8 mouse cellular contexts compared by ENCODE assay signal in the genomic region with DNA sequence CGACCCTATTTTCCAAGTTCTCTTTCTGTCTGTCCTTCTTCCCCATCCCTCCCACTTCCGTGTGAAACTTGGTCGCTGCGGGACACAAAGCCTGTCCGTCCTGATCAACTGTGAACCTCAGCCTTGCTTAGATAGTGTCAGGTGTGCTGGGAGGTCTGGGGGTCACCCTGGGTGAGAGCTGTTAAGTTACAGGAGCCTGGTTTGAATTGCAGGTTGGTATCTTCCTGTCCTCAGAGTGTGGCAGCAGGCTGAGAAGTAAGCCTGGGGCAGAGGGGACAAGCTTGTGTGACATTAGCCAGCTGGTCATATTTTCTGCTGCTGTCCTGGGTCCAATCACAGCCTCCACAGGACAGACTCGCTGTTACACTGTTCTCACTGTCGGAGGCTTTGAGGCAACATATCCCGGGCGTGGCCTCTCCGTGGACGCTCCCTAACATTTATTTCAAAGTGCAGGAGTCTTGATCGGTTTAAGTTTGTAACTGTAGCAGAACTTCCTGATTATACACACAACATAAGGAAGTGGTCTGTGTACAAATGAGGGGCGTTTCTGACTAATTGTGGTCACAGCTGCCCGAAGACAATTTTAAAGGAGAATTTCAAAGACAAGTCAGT. TPM values are rescaled to one million over a fixed set of nuclear protein-coding genes. Genes with fewer than 3 reads are reported as not detected.
DNase-seq lines count a peak whose midpoint lies in the region; ATAC-seq lines count a peak whose summit lies in the region.

No protein-coding gene starts in this region.

- peaks cover 68% of the 10 kb centered on the region for H3K4me1 ChIP-seq in kidney, embryonic 15.5 days
- H3K4me1 ChIP-seq in embryonic facial prominence, embryonic 13.5 days, result peaks cover 46% of the 10 kb centered on the region
- peaks cover 15% of the 10 kb centered on the region for H3K4me1 ChIP-seq in liver, embryonic 16.5 days (ENCODE audit: control insufficient read depth, low read depth, low read length)

- H3K27me3 ChIP-seq in kidney, embryonic 15.5 days, result no peaks in the 10 kb centered on the region; the same call in 1 of the 2 replicates
- no peaks in the 10 kb centered on the region for H3K27me3 ChIP-seq in embryonic facial prominence, embryonic 13.5 days
- no peaks in the 10 kb centered on the region for H3K27me3 ChIP-seq in liver, embryonic 16.5 days (ENCODE audit: control insufficient read depth, insufficient read depth, low read depth, low read length)

- H3K9ac ChIP-seq in kidney, embryonic 15.5 days, result peak overlapping the region; percentile 31
- peak overlapping the region; percentile 54; the same call in 1 of the 2 replicates for H3K9ac ChIP-seq in embryonic facial prominence, embryonic 13.5 days
- peak overlapping the region; percentile 8; the same call in 1 of the 2 replicates for H3K9ac ChIP-seq in liver, embryonic 16.5 days (ENCODE audit: low read depth, low read length)

- DNase-seq in kidney, adult 9 months, result no peak
- DNase-seq in heart, postnatal 4 days, result peak; percentile 71
- peak; percentile 58 to 62 for DNase-seq in natural killer cell, adult 2 months (ENCODE audit: low spot score in 2 of 2)
- no peak for DNase-seq in frontal cortex, postnatal 25 days (ENCODE audit: low spot score in 2 of 2)
- no peak for DNase-seq in thymus, postnatal 25 days

- WGBS in kidney, embryonic 15.5 days, result 6% methylated on average over 14 of the region's 14 CpGs
- WGBS in embryonic facial prominence, embryonic 13.5 days, result 12% methylated on average over 14 of the region's 14 CpGs
- 7% methylated on average over 14 of the region's 14 CpGs for WGBS in liver, embryonic 16.5 days (ENCODE audit: insufficient replicate concordance)

- H3K36me3 ChIP-seq in kidney, embryonic 15.5 days, result no peaks in the 10 kb centered on the region
- H3K36me3 ChIP-seq in embryonic facial prominence, embryonic 13.5 days, result peaks cover 6% of the 10 kb centered on the region; the same call in 1 of the 2 replicates
- no peaks in the 10 kb centered on the region for H3K36me3 ChIP-seq in liver, embryonic 16.5 days (ENCODE audit: control insufficient read depth, insufficient read depth)

- H3K4me3 ChIP-seq in kidney, embryonic 15.5 days (replicated peaks), result peak overlapping the region; percentile 34
- H3K4me3 ChIP-seq in embryonic facial prominence, embryonic 13.5 days, result peak overlapping the region; percentile 31
- peak overlapping the region; percentile 40 for H3K4me3 ChIP-seq in liver, embryonic 16.5 days (ENCODE audit: low read depth, low read length)

- no peaks in the 10 kb centered on the region for H3K9me3 ChIP-seq in kidney, embryonic 15.5 days (replicated peaks)
- H3K9me3 ChIP-seq in embryonic facial prominence, embryonic 13.5 days, result no peaks in the 10 kb centered on the region
- no peaks in the 10 kb centered on the region for H3K9me3 ChIP-seq in liver, embryonic 16.5 days (replicated peaks; ENCODE audit: control insufficient read depth, low read length)

- ATAC-seq in kidney, embryonic 15.5 days (replicated peaks; ENCODE audit: low FRiP score), result peak; percentile 57
- no peak for ATAC-seq in embryonic facial prominence, embryonic 13.5 days (ENCODE audit: insufficient number of reproducible peaks, insufficient read depth, low FRiP score, low TSS enrichment, low read depth)
- 0 out of 2 replicates have a peak, but pooled peaks have one; percentile 12 for ATAC-seq in liver, embryonic 16.5 days (ENCODE audit: low read depth)

- H3K27ac ChIP-seq in kidney, embryonic 15.5 days, result peak overlapping the region; percentile 93
- peak overlapping the region; percentile 80 for H3K27ac ChIP-seq in embryonic facial prominence, embryonic 13.5 days
- peak overlapping the region; percentile 72 for H3K27ac ChIP-seq in liver, embryonic 16.5 days (ENCODE audit: low read length)

- H3K4me2 ChIP-seq in kidney, embryonic 15.5 days, result peak overlapping the region; percentile 65
- peak overlapping the region; percentile 67 for H3K4me2 ChIP-seq in embryonic facial prominence, embryonic 13.5 days
- H3K4me2 ChIP-seq in liver, embryonic 16.5 days (ENCODE audit: low read depth, low read length), result peak overlapping the region; percentile 55

RNA-seq across cellular contexts. Expression of gene Trak1, which starts 17.3 kb away (rescaled TPM):
- 15.1 and 18.7 TPM in 2 replicates for polyA plus RNA-seq in kidney, embryonic 15.5 days (2015; fragmentation: Nextera tagmentation; extraction: Ambion mirVana)
- polyA plus RNA-seq in embryonic facial prominence, embryonic 13.5 days (2015; fragmentation: Nextera tagmentation; extraction: Ambion mirVana), result 17.7 and 17.8 TPM in 2 replicates
- total RNA-seq in heart, postnatal 4 days (2021), result 100 to 1,000 TPM; 288 to 301 TPM
- 3.8 and 5.2 TPM in 2 replicates for polyA plus RNA-seq in liver, embryonic 16.5 days (2015; fragmentation: Nextera tagmentation; extraction: Ambion mirVana)

RNA-seq across cellular contexts. Expression of gene Ulk4, which starts 37.6 kb away (rescaled TPM):
- 145 and 164 TPM in 2 replicates for polyA plus RNA-seq in kidney, embryonic 15.5 days (2015; fragmentation: Nextera tagmentation; extraction: Ambion mirVana)
- polyA plus RNA-seq in embryonic facial prominence, embryonic 13.5 days (2015; fragmentation: Nextera tagmentation; extraction: Ambion mirVana), result 213 and 290 TPM in 2 replicates
- 1 to 10 TPM; 2.5 to 2.7 TPM for total RNA-seq in heart, postnatal 4 days (2021)
- 29.5 and 30.8 TPM in 2 replicates for polyA plus RNA-seq in liver, embryonic 16.5 days (2015; fragmentation: Nextera tagmentation; extraction: Ambion mirVana)

Comparison
In these comparisons a context has a peak if more than half of its experiments do, and no peak if none do; other contexts are left out.
1. DNase-seq: peak in heart, postnatal 4 days (single experiment) and natural killer cell, adult 2 months (2 of 2); none in kidney, adult 9 months (single experiment), frontal cortex, postnatal 25 days (0 of 2) and thymus, postnatal 25 days (single experiment).
2. Peak in every context shown above with its lines, with median percentiles within 50 percentile points of each other: H3K27ac ChIP-seq, H3K4me2 ChIP-seq, H3K4me3 ChIP-seq and H3K9ac ChIP-seq.